Mouse (Mus musculus) cerebellum, postnatal 4 days (tissue): Measurements from ENCODE around the gene Washc1.
"Not testable (repeated sequence)": the region's sequence is repeated elsewhere in the genome, so short reads cannot be mapped to it uniquely, and the experiment has no call there.

Experiments
- DNase-seq, 2 experiments: peaks; one replicate each; pipeline ENCODE4 v3.0.0; 2022; ENCODE audit warnings: low spot score in 2 of 2, mixed read lengths in 1 of 2

Gene Washc1

DNA sequence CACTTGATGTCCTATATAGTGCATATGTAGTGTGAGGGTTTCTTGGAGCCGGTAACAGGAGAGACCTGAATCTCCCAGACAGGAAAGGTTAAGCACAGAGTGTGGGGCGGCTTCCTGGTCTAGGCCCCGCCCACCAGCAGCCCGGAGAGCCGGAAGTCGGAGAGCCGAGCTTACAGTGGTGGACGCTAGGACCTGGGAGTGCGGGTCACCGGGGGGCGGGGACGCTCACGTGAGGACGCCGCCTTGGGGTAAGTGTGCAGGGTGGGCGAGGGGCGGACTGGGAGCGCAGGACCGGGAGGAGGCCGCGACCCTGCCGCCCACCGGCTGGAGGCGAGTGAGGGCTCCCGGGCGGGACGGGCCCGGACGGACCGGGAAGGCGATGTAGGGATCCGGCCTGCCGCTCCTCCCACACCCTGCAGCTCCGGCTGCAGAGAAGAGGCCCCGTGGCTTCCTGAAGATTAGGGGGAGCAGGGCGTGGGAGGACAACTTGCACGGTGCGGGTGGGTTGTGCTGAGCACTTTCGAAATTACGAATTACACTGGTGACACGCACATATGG lies at the start of gene Washc1:
Gene Washc1 (plus strand): TSS at position 144 of the 558 bp plus-strand sequence.
- DNase-seq = peak; percentile 50 to 83

DNA sequence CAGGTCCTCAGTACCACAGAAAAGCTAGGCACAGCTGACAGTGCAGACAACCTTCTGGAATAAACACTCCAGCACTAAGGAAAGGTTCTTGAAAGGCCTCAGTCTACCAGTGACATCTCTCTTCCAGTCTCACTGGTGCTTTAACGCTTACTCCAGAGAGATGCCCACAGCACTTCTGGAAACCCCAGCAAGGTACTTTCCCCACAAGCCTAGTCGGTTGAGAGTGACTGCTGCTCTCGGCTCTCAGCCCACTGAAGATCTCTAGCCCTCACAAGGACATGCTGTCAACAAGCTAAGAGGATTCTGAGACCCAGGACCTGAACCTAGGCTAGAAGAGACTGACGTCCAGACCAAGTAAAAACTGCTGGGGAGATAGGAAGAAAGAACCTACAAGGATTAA lies 46.2 kb upstream of the Washc1 start:
- DNase-seq = no peak

DNA sequence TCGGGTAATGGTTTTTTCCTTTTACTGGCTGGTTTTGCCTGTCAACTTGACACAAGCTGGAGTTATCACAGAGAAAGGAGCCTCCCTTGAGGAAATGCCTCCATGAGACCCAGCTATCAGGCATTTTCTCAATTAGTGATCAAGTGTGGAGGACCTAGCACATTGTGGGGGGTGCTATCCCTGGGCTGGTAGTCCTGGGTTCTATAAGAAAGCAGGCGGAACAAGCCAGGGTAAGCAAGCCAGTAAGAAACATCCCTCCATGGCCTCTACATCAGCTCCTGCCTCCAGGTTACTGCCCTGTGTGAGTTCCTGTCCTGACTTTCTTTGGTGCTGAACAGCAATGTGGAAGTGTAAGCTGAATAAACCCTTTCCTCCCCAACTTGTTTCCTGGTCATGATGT lies 42.3 kb upstream of the Washc1 start:
- not testable (repeated sequence) for DNase-seq

DNA sequence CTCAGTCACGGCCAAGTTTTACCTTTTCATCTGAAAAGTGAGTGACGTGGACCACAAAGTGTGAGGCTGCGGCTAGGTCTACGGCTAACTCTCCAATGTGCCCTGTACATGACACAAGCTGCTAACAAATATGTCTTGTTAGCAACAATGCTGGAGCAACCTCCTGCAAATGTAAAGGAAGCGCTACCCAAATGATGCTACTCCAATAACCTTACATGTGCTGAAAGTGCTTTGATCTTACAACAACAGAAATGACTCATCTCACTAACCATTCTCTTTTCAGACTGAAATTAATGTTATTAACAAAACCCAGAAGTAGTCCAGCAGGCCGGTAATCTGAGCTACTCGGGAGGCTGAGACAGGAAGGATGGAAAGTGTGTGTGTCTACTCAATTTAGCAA lies 37.4 kb upstream of the Washc1 start:
- DNase-seq = no peak

DNA sequence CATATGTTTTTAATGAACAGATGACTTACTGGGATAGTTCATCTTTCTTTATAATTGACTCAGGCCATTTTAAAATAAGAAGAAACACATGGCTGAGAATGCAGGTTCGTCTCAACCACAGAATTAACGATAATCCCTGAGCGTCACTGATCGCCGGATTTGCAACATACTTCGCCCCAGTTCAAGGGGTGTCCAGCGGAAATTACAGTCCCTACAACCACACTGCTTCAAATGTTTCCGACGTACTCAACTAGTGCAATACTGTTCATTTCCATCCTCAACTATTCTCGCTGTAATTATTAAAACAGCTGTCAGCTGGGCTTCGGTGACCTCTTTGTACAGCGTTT lies 35.5 kb upstream of the Washc1 start:
- no peak for DNase-seq

DNA sequence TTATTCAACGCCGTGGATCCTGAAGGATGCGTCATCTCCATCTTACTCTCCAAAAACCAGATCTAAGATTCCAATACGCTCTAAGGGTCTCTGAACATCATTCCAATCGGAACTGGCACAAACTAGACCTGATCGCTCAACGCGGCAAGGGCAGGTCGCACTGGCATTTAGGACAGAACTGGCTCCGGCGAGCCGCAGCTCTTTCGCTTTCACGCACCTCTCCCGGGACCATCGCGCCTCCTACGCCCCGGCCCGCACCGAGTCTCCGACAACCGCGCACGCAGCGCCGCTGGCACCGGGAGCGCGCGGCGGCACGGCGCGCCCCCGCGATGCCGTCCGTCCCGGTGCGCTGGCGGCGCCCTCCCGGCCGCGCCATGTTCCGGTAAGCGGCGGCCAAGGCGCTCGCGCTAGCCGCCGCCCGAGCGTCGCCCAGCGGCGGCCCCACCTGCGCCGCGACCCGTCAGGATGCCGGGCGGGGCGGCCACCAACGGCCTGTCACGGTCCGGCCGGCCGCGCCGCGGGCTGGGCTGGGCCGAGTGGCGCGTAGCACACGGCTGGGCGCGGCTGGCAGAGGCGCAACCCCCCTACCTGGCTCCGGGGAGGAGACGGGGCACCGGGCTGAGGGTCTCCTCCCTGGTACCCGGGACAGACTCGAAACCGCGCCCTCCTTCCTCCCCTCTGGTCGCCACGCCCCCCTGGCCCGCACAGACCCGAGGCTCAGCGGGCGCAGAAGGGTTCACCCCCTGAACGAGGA lies 35.0 kb upstream of the Washc1 start:
- DNase-seq = peak in 1 of 2 experiments; percentile 40

DNA sequence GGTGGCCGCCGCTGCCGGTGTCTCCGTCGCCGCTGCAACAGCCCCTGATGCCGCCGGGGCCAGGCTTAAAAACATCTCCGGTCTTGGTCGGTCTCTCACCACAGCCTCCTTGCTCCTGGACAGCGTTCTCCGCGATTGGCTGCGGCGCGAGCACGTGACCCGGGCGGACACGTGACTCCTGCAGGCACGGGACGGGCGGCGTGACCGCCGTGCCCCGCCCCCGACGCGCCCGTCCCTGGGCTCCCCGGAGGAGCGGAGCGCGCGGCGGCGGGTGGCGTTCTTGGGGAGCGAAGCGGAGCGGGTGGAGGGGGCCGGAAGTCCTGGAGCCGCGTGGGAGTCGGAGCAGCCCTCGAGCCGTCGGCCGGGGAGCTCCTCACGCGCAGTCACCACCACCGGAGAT lies 34.4 kb upstream of the Washc1 start, which contains the start of gene Ankrd12:
Gene Ankrd12 (minus strand): TSS at position 156 of the 400 bp plus-strand sequence.
- peak; percentile 83 to 95 for DNase-seq

DNA sequence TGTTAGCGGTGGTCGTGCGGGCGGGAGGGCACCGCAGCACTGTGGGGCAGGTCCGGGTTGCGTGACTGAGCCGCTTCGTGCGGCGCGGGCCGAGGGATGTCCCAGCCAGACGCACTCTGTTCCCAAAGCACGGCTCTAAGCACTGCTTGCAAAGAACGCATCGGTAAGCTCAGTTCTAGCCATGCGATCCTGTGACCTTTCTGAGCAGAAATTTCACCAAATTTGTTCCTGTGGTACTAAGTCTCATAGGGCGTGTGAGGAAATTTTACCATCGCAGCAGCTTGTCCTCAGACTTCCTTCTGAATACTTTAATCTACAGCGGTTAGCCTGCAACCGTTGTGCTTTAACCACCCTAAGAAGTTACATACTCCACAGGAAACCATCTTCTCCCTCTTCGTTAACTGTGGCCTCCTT lies 33.9 kb upstream of the Washc1 start:
- DNase-seq = no peak

DNA sequence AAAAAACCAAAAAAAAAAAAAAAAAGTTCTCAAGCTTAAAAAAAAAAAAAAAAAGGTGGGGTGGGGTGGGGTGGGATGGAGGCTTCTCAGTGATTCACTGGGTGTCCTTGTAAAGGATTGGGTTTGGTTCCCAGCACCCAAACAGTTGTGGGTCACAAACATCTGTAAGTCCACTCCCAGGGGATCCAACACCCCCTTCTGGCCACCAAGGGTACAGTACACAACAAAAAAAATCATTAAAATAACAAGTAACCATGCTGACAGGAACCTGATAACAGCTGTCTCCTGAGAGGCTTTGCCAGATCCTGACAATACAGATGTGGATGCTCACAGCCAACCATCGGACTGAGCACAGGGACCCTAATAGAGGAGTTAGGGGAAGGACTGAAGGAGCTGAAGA lies 26.9 kb upstream of the Washc1 start:
- no peak for DNase-seq

DNA sequence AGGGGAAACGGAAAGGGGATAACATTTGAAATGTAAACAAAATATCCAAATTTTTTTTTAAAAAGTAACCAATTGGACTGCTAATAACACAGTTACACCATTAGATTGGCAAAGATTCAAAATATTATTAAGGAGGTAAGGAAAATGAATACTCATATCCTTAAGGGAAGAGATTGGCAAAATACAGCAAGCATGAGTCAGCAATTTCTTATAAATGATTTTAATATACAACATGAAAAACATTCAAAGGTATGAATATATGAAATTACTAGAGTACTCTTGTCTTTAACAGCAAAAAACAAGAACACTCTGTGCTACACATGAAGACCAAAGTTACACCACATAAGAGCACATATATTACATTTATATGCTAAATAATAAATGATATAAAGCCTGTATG lies 26.3 kb upstream of the Washc1 start:
- DNase-seq = no peak

DNA sequence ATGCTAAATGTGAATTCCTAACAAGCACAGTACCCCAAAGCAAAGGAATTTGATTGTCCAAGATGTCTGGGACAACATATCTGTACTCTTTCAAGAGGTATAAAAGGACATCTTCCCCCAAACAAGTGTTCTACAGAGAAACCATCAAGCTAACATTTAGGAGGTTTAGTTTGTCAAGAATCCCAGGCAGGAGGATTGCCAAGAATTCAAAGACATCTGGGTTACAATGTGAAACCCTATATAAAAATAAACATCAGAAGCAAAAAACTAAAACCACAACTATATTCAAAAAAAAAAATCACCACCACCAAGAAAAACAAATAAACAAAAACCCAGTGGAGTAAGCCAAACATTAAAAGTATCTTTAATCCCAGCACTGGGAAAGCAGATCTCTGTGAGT lies 21.1 kb upstream of the Washc1 start:
- no peak for DNase-seq

DNA sequence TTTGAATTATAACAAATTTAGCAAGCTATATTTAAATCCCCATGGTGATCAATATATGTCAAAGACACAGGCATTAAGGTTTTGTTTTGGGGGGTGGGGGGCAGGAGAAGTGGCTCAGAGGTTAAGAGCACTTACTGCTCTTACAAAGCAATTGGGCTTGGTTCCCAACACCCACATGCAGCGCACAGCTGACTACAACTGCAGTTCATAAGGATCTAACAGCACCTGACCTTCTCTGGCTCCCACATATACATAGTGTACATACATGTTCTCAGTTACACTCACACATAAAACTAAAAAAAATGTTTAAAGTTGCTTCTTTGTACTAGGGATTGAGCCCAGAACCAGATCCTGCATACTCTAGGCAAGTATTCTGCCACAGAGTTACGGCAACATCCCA lies 20.0 kb upstream of the Washc1 start:
- DNase-seq = no peak

DNA sequence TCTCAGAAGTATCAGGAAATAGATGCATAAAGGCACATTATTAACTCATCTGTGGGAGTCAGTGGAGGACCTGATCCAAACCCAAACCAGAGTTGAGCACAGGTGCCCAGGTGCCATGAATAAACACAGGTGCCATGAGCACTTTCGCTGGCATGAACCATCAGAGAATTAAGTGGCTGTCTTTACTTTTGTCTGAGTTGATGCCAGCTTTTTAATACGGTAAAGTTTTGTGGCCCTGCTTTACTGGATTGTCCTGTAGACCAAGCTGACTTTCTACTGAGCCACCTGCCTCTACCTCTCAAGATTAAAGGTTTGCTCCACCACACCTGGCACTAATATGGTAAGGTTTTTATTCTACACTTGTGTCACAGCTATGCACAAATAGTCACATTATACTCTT lies 19.3 kb upstream of the Washc1 start:
- DNase-seq = no peak

DNA sequence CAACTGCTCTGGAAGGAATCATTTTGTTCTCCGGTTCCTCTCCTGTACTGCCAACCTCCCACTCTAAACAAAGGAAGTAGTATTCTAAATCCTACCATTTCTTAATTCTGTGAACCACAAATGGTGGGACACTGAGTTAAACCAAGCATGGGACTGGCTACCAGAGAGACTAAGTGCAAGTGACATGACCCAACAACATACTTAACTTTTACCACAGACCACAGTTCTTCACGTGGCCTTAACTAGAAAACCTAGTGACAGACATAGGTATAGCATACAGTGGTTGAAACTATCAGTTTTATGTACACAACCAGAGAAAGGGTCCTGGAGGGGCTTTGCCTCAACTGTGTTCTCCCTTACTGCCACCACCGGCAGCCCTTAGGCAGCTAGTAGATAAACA lies 18.7 kb upstream of the Washc1 start:
- DNase-seq = no peak

DNA sequence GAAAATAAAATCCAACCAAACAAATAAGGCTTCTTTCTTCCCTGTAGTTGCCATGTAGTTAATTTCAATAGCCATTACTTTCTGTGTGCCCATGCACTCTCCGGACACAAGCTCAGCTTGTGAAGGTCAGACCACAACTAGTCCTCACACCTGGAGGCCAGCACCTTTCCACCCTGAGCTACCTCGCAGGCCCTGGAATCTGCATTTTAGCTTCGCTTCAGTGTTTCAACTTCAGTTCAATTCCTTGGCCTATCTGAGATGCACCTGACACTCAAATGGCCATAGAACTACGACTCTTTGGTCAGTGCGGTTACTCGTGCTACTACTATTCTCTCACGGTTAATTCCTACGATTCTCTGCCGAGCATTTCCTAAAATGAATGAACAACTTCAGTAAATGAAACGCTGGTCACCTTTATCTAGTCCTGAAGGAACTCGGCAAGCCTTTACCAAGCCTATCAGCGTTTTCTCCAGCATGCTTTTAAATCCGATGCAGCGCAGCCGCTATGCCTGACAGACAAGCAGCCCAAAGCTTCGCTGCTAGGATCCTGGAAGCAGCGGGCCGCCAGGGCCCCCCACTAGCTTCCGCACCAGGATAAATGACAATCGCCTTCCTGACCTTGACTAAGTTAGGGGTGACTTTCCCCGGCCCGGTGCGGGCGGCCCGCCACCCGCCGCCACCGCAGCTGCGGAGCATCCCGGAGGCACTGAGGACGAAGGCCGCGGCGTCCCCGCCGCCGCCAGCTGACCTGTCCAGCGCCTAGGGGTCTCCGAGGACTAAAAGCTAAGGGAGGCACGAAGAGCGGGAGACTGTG lies 10.6 kb upstream of the Washc1 start:
- no peak for DNase-seq

DNA sequence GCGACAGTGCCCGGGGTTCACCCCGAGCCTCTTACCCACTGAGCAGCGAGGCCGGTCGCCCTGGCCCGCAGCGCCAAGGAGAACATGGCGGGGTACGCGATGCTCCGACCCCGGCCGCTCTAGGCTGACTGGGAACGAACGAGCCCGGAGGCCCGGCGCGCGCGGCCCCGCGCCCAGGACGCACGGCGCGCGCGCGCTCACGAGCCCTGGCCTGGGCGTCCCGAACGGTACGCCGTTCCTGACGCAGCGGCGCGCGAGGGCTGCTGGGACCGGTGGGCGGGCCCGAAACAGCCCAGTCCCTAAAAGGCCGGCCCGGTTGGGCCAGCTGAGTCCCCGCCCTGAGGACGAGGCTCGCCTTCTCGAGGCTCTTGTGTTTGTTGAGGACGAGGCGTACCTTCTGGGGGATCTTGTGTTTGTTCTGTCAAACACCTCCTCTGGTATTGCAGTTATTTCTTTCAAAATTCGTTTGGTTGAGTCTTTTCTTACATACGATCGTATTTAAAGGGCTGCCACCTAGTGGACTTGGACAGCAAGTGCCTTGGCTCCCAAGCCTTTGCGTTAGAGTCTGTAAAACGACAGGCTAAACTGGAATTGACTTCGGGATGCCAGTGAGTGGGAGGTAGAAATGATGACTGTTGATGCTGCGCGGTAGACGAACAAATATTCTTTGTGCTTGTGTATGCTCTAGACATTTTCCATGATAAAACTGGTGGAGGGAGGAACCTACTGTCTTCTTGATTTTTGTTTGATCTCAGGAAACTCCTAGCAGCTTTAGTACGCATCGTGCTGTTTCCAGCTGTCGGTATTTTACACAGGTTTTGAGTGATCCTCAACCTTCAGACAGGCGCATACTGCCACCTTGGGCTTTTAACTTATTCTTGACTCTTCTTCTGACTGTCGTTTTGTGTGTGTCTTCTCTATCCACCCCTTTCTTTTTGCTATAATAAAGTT lies 9.7 kb upstream of the Washc1 start, which contains the start of gene Ndufv2:
Gene Ndufv2 (minus strand): TSS at position 180 of the 951 bp plus-strand sequence.
- peak; percentile 73 to 94 for DNase-seq

DNA sequence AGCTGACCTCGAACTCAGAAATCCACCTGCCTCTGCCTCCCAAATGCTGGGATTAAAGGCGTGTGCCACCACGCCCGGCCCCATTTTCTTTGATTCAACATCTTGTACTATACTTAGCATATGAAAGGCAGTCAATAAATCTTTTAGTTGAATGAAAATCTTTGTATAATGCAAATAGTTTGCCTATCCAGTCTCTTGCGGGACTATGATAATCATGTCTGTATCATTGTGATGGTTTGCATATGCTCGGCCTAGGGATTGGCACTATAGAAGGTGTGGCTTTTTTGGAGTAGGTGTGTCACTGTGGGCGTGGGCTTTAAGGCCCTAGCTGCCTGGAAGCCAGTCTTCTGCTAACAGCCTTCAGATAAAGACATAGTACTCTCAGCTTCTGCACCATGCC lies 7.3 kb upstream of the Washc1 start:
- DNase-seq = no peak

DNA sequence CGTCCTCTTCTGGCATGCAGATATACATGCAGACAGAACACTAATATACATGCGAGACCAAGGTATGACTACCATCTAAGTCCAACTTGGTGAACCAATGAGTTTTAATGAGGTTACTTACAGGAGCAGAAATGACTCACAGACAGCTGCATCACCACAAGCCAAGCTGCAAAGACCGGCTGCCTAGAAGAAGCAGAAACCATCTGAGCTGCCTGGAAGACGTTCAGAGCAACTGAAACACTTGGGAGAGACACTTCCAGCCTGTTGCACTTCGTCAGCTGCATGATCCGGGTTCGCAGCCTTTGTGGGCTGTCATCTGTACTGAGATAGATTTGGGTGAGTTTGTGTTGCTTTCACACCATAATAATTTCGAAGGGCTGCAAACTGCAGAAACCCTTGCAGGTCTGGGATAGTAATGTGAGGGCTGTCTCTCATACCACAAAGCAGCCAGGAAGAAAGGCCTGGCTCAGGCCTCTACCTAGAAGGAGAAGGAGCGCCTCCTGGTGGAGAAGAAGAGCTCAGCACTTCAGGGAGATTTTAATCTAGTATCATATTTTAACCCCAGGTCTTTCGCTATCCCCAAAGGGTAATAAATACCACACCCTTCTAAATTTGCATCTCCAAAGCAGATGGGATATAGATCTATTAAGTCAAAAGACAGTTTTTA lies 4.6 kb upstream of the Washc1 start:
- DNase-seq = peak in 1 of 2 experiments; percentile 62

DNA sequence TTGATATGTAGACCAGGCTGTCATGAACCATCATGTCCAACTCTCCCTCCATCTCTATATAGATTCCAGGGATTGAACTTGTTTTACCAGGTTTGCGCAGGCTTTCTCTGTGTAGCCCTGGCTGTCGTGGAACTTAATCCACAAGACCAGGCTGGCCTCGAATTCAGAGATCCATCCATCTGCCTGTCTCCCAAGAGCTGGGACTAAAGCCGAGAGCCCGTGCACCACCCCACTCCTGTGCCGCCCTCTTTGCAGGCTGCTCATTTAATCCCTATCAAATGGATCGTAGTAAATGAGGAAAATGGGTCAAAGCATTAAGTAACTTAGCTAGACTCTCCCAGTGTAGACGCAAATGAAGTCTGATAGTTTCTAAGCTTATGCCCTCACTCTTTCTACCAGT lies 3.9 kb upstream of the Washc1 start:
- no peak for DNase-seq

DNA sequence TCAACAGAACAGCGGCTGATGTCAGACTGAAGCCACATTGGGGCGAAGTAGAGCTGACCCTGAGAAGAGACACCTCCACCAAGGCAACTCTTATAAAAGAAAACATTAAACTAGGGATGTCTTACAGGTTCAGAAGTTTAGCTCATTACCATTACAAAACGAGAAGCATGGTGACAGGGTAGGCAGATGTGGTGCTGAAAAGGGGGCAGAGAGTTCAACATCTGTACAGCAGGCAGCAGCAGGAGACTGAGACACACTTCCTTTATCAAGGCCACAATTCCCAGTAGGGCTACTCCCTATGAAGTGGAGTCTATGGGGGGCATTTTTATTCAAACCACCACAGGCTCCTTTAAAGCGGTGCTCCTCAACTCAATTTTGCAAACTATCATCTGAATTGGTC lies 3.1 kb upstream of the Washc1 start:
- no peak for DNase-seq

DNA sequence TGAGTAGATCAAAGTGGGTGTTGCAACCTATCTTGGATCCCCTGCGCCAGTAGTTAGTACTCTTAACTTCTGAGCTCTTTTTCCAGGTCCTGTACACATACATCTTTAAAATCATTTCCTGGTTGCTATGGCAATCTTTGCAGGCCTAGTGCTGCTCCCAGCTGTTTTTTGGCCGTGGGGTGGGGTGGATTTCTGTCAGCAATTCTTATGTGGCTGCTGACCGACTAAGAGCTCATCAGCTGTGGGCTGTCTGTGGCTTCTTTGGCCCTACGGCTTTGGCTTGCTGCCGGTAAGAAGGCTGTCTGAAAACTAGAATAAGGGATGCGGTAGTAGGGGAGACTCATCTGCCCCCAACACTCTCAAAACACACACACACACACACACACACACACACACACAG lies 599 bp upstream of the Washc1 start:
- DNase-seq = no peak
